Mouse (Mus musculus): ENCODE measurements around the gene Galr3. TPM values are rescaled to one million over a fixed set of nuclear protein-coding genes. Genes with fewer than 3 reads are reported as not detected.

Galr3 gene
- not detected for polyA plus RNA-seq (2015; fragmentation: Illumina TruSeq; extraction: RNeasy Lipid Tissue Mini Kit (QIAGEN cat#74804); ENCODE audit: low read depth, low replicate concordance)

GRCm38 (mm10) chr15:79041585-79041984, at the start of gene Galr3:
Galr3 (plus strand) TSS chr15:79041885.

GRCm38 (mm10) chr15:79028237-79028738, 13.4 kb upstream of the Galr3 start, which contains the start of gene H1f0:
H1f0 (plus strand) TSS chr15:79028450.

GRCm38 (mm10) chr15:79062376-79063159, 20.9 kb downstream of the Galr3 start, which contains the start of gene Ankrd54:
Ankrd54 (minus strand) TSS chr15:79062893.

GRCm38 (mm10) chr15:79074913-79075532, 33.3 kb downstream of the Galr3 start, which contains the start of gene Eif3l:
Eif3l (plus strand) TSS chr15:79075179.

Other genes starting within 250 kb of the Galr3 start
- gene Card10, start 238.8 kb upstream of the Galr3 start, polyA plus RNA-seq (2015; fragmentation: Illumina TruSeq; extraction: RNeasy Lipid Tissue Mini Kit (QIAGEN cat#74804); ENCODE audit: low read depth, low replicate concordance): 3.1 TPM
- 21.6 TPM for gene Cdc42ep1, start 199.3 kb upstream of the Galr3 start, polyA plus RNA-seq (2015; fragmentation: Illumina TruSeq; extraction: RNeasy Lipid Tissue Mini Kit (QIAGEN cat#74804); ENCODE audit: low read depth, low replicate concordance)
- not detected for gene Lgals2, start 186.4 kb upstream of the Galr3 start, polyA plus RNA-seq (2015; fragmentation: Illumina TruSeq; extraction: RNeasy Lipid Tissue Mini Kit (QIAGEN cat#74804); ENCODE audit: low read depth, low replicate concordance)
- 48.9 TPM for gene Gga1, start 164.7 kb upstream of the Galr3 start, polyA plus RNA-seq (2015; fragmentation: Illumina TruSeq; extraction: RNeasy Lipid Tissue Mini Kit (QIAGEN cat#74804); ENCODE audit: low read depth, low replicate concordance)
- gene Gm49510, start 142.2 kb upstream of the Galr3 start, polyA plus RNA-seq (2015; fragmentation: Illumina TruSeq; extraction: RNeasy Lipid Tissue Mini Kit (QIAGEN cat#74804); ENCODE audit: low read depth, low replicate concordance): not detected
- 21.5 TPM for gene Sh3bp1, start 142.1 kb upstream of the Galr3 start, polyA plus RNA-seq (2015; fragmentation: Illumina TruSeq; extraction: RNeasy Lipid Tissue Mini Kit (QIAGEN cat#74804); ENCODE audit: low read depth, low replicate concordance)
- gene Pdxp, start 128.0 kb upstream of the Galr3 start, polyA plus RNA-seq (2015; fragmentation: Illumina TruSeq; extraction: RNeasy Lipid Tissue Mini Kit (QIAGEN cat#74804); ENCODE audit: low read depth, low replicate concordance): 188 TPM
- gene Lgals1, start 115.2 kb upstream of the Galr3 start, polyA plus RNA-seq (2015; fragmentation: Illumina TruSeq; extraction: RNeasy Lipid Tissue Mini Kit (QIAGEN cat#74804); ENCODE audit: low read depth, low replicate concordance): 46.4 TPM
- 42.8 TPM for gene Nol12, start 107.0 kb upstream of the Galr3 start, polyA plus RNA-seq (2015; fragmentation: Illumina TruSeq; extraction: RNeasy Lipid Tissue Mini Kit (QIAGEN cat#74804); ENCODE audit: low read depth, low replicate concordance)
- gene Triobp, start 94.2 kb upstream of the Galr3 start, polyA plus RNA-seq (2015; fragmentation: Illumina TruSeq; extraction: RNeasy Lipid Tissue Mini Kit (QIAGEN cat#74804); ENCODE audit: low read depth, low replicate concordance): 7.6 TPM
- gene H1f0, start 13.4 kb upstream of the Galr3 start, polyA plus RNA-seq (2015; fragmentation: Illumina TruSeq; extraction: RNeasy Lipid Tissue Mini Kit (QIAGEN cat#74804); ENCODE audit: low read depth, low replicate concordance): 136 TPM
- 20.0 TPM for gene Ankrd54, start 21.0 kb downstream of the Galr3 start, polyA plus RNA-seq (2015; fragmentation: Illumina TruSeq; extraction: RNeasy Lipid Tissue Mini Kit (QIAGEN cat#74804); ENCODE audit: low read depth, low replicate concordance)
- 88.2 TPM for gene Eif3l, start 33.3 kb downstream of the Galr3 start, polyA plus RNA-seq (2015; fragmentation: Illumina TruSeq; extraction: RNeasy Lipid Tissue Mini Kit (QIAGEN cat#74804); ENCODE audit: low read depth, low replicate concordance)
- gene Micall1, start 67.0 kb downstream of the Galr3 start, polyA plus RNA-seq (2015; fragmentation: Illumina TruSeq; extraction: RNeasy Lipid Tissue Mini Kit (QIAGEN cat#74804); ENCODE audit: low read depth, low replicate concordance): 24.2 TPM
- 122 TPM for gene Polr2f, start 99.1 kb downstream of the Galr3 start, polyA plus RNA-seq (2015; fragmentation: Illumina TruSeq; extraction: RNeasy Lipid Tissue Mini Kit (QIAGEN cat#74804); ENCODE audit: low read depth, low replicate concordance)
- gene 1700088E04Rik, start 99.4 kb downstream of the Galr3 start, polyA plus RNA-seq (2015; fragmentation: Illumina TruSeq; extraction: RNeasy Lipid Tissue Mini Kit (QIAGEN cat#74804); ENCODE audit: low read depth, low replicate concordance): 13.7 TPM
- 34.4 TPM for gene Sox10, start 123.4 kb downstream of the Galr3 start, polyA plus RNA-seq (2015; fragmentation: Illumina TruSeq; extraction: RNeasy Lipid Tissue Mini Kit (QIAGEN cat#74804); ENCODE audit: low read depth, low replicate concordance)
- gene Pick1, start 187.3 kb downstream of the Galr3 start, polyA plus RNA-seq (2015; fragmentation: Illumina TruSeq; extraction: RNeasy Lipid Tissue Mini Kit (QIAGEN cat#74804); ENCODE audit: low read depth, low replicate concordance): 55.9 TPM
- not detected for gene Gm49486, start 187.5 kb downstream of the Galr3 start, polyA plus RNA-seq (2015; fragmentation: Illumina TruSeq; extraction: RNeasy Lipid Tissue Mini Kit (QIAGEN cat#74804); ENCODE audit: low read depth, low replicate concordance)
- 1.1 TPM for gene Slc16a8, start 212.9 kb downstream of the Galr3 start, polyA plus RNA-seq (2015; fragmentation: Illumina TruSeq; extraction: RNeasy Lipid Tissue Mini Kit (QIAGEN cat#74804); ENCODE audit: low read depth, low replicate concordance)
- gene Baiap2l2, start 243.7 kb downstream of the Galr3 start, polyA plus RNA-seq (2015; fragmentation: Illumina TruSeq; extraction: RNeasy Lipid Tissue Mini Kit (QIAGEN cat#74804); ENCODE audit: low read depth, low replicate concordance): 3.3 TPM

Measured in brain, adult 10 weeks (tissue).